Mouse (Mus musculus) E14TG2a.4 (cell line): ENCODE measurements around the gene Gbp5.
"Not testable (repeated sequence)": the region's sequence is repeated elsewhere in the genome, so short reads cannot be mapped to it uniquely, and the experiment has no call there.

ENCODE experiments used
- H3K27me3 ChIP-seq: 2 replicates; pipeline ENCODE4 v1.6.1; 2014; ENCODE audit warnings: low read length, control low read depth; ENCODE audit not compliant: insufficient read depth
- H3K36me3 ChIP-seq: 2 replicates; pipeline ENCODE4 v1.6.1; 2014; ENCODE audit warnings: low read length, control low read depth; ENCODE audit not compliant: insufficient read depth
- H3K4me1 ChIP-seq: replicated peaks from 2 replicates; pipeline ENCODE4 v1.6.1; 2014; ENCODE audit warnings: low read depth, low read length, control low read depth
- H3K4me3 ChIP-seq: replicated peaks from 2 replicates; pipeline ENCODE4 v1.5.1; 2014; ENCODE audit warnings: mild to moderate bottlenecking, low read length
- H3K9me3 ChIP-seq: 2 replicates; pipeline ENCODE4 v1.6.1; 2014; ENCODE audit warnings: low read length, control low read depth
- CTCF ChIP-seq: conservative IDR thresholded peaks from 2 replicates; pipeline ENCODE4 v1.5.1; 2014; ENCODE audit warnings: low read length
- NANOG ChIP-seq: IDR thresholded peaks from 2 replicates; pipeline ENCODE4 v1.6.1; 2014; ENCODE audit warnings: borderline replicate concordance, low read length, mixed read lengths
- POU5F1 ChIP-seq: IDR thresholded peaks from 2 replicates; pipeline ENCODE4 v1.6.1; 2014; ENCODE audit warnings: low read length, borderline replicate concordance

Gbp5 gene

DNA sequence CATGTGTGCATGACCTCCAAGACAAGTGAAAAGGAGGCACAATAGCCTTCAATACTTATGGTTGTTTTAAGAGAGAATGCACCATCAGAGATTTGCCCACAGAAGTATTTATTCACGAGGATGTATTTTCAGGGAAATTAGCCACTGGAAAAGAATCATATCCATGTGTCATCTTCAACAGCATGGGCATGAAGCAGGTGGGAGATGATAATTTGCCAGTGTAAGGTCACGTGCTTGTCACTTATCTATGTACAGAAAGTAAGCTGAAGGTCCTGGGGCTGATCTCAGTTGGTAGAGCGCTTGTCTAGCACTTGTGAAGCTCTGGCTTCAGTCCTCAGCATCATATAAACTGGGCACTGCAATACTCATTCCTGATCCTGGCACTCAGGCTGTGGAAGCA lies 37.8 kb downstream of the Gbp5 start:
- TF ChIP-seq NANOG, result no peak

GRCm38 (mm10) chr3:142533185-142533584 lies 39.4 kb downstream of the Gbp5 start:
- peaks cover 16% of the 10 kb centered on the region for H3K27me3 ChIP-seq
- H3K9me3 ChIP-seq, result no peaks in the 10 kb centered on the region
- no peak overlapping the region for H3K4me3 ChIP-seq
- no peak for TF ChIP-seq CTCF
- no peak for TF ChIP-seq NANOG
- no peak for TF ChIP-seq POU5F1
- H3K36me3 ChIP-seq, result no peaks in the 10 kb centered on the region
- peaks cover 18% of the 10 kb centered on the region for H3K4me1 ChIP-seq

More for the DNA sequence above, 37.8 kb downstream of the Gbp5 start:
- peaks cover 16% of the 10 kb centered on the region for H3K27me3 ChIP-seq
- H3K9me3 ChIP-seq, result no peaks in the 10 kb centered on the region
- H3K4me3 ChIP-seq, result no peak overlapping the region
- no peaks in the 10 kb centered on the region for H3K36me3 ChIP-seq
- H3K4me1 ChIP-seq, result peaks cover 18% of the 10 kb centered on the region

DNA sequence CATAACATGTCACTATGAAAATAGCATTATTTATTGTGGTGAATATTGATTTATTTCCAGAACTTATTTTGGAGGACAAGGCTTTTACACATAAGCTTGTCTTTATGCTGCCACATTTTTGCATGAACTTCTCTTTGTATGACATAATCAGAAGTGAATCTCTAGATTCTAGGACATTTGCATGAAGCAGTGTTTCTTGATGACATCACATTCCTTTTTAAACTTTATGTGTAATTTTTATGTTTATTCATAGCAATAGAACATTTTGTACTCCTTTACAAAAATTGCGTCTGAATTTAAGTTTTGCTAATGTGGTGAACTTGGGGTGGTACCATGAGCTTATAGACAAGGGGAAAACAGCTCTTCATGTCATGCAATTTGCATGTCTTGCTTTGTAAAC lies 41.9 kb downstream of the Gbp5 start:
- Histone ChIP-seq H3K27me3 (peaks cover 16% of the 10 kb centered on the region), H3K4me1 (peaks cover 4% of the 10 kb centered on the region), H3K9me3 (no peaks in the 10 kb centered on the region), H3K36me3 (no peaks in the 10 kb centered on the region), H3K4me3 (no peak overlapping the region)
- TF ChIP-seq CTCF (no peak), POU5F1 (no peak), NANOG (no peak)

DNA sequence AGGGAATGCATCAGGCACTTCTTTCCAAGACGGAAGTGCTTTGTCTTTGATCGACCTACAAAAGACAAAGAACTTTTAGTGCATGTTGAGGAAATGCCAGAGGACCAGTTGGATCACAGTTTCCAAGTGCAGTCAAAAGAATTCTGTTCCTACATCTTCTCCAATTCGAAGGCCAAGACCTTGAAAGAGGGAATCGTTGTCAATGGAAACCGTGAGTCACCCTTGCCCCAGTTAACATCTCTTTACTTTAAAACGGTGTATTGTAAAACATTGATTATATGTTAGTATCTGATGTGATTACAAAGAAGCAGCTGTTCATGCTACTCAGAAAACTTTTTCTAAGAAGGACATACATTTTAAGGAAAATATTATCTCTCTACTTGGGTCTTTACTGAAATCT lies 47.6 kb downstream of the Gbp5 start:
- H3K9me3 ChIP-seq, result no peaks in the 10 kb centered on the region
- no peak for TF ChIP-seq POU5F1
- TF ChIP-seq NANOG, result no peak
- no peaks in the 10 kb centered on the region for H3K36me3 ChIP-seq
- H3K4me1 ChIP-seq, result no peaks in the 10 kb centered on the region
- H3K27me3 ChIP-seq, result no peaks in the 10 kb centered on the region
- no peak overlapping the region for H3K4me3 ChIP-seq

DNA sequence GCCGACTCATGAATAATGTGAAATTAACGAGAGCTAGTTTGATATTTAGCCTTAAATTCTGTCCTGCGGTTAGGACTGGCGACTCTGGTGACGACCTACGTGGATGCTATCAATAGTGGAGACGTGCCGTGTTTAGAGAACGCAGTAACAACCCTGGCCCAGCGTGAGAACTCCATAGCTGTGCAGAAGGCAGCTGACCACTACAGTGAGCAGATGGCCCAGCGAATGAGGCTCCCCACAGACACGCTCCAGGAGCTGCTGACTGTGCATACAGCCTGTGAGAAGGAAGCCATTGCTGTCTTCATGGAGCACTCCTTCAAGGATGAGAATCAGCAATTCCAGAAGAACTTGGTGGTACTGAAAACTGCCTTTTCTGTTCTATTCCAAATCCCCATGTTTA lies 49.0 kb downstream of the Gbp5 start:
- H3K4me3 ChIP-seq, H3K27me3 ChIP-seq: not testable (repeated sequence)

DNA sequence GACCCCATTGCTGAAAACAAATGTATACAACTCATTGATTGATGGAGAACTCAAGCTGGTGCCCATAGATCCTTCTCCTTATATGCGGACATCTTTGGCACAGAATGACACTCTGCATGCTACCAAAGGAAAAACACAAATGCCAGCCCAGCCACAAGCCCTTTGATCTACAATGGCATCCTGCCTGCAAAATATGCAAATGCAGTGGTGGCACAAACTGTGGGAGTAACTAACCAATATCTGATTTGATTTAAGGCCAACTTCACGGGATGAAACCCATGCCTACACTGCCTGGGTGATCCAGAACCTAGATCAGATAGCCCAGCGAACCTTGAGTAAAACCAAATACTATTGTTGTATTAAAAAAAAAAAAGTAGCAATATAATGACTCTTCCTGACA lies 52.9 kb downstream of the Gbp5 start:
- no peaks in the 10 kb centered on the region for H3K36me3 ChIP-seq
- H3K4me1 ChIP-seq, result no peaks in the 10 kb centered on the region
- no peaks in the 10 kb centered on the region for H3K9me3 ChIP-seq
- no peaks in the 10 kb centered on the region for H3K27me3 ChIP-seq
- TF ChIP-seq NANOG, result no peak
- TF ChIP-seq POU5F1, result no peak
- TF ChIP-seq CTCF, result no peak
- H3K4me3 ChIP-seq, result no peak overlapping the region

More for the DNA sequence above, 49.0 kb downstream of the Gbp5 start:
- not testable (repeated sequence) for H3K36me3 ChIP-seq, H3K4me1 ChIP-seq, H3K9me3 ChIP-seq

DNA sequence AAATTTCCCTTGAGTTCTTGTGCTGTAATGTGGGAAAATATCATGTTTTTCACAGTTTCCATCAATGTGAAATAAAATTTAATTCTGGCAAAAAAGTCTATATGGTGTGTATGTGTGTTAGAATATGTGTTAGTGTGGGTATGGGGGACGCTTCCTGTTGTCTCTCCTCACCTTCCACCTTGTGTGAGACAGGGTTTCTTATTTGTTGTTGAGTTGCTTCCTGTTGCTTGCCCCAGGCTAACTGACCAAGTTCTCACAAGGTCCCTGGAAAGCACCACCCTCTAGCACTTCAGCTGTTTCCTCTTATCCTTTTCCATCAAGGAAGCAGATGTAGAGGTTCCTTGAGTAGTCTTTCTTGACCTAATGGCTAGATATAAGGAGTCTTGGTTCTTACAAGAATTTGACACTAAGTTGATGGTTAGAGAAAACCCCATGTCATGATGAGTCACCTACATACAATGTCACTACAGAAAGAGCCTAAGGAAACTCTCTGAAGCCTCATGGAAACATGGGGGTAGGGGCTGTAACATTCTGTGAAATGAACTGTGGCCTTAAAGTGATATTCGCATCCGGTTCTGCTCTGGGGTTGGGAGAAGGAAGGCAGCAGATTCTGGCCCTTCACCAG lies 56.4 kb downstream of the Gbp5 start:
- no peaks in the 10 kb centered on the region for H3K9me3 ChIP-seq
- H3K4me1 ChIP-seq, result no peaks in the 10 kb centered on the region
- no peak overlapping the region for H3K4me3 ChIP-seq
- no peaks in the 10 kb centered on the region for H3K27me3 ChIP-seq
- H3K36me3 ChIP-seq, result no peaks in the 10 kb centered on the region
- no peak for TF ChIP-seq POU5F1
- TF ChIP-seq CTCF, result no peak
- TF ChIP-seq NANOG, result no peak

DNA sequence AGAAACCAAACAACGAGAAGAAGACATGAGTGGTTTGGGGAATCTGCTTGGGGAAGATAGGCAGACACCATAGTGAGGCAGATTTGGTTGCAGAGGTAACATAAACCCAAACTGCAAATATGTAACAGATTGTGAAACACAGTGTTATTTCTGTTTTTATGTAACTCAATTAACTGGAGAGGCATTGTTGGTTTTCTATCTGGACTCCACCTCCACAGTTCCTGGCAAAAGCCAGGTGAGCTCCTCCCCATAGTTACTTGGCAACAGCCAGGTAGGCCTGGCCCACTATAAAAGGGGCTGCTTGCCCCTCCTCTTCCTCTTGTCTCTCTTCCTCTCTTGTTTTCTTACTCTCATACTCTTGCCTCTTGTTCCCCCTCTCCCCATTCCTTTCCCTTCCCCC lies 60.8 kb downstream of the Gbp5 start:
- Histone ChIP-seq H3K9me3 (no peaks in the 10 kb centered on the region), H3K4me3 (no peak overlapping the region), H3K36me3 (no peaks in the 10 kb centered on the region), H3K27me3 (peaks cover 1% of the 10 kb centered on the region; the same call in 1 of the 2 replicates), H3K4me1 (no peaks in the 10 kb centered on the region)
- TF ChIP-seq NANOG (no peak), POU5F1 (no peak), CTCF (no peak)

DNA sequence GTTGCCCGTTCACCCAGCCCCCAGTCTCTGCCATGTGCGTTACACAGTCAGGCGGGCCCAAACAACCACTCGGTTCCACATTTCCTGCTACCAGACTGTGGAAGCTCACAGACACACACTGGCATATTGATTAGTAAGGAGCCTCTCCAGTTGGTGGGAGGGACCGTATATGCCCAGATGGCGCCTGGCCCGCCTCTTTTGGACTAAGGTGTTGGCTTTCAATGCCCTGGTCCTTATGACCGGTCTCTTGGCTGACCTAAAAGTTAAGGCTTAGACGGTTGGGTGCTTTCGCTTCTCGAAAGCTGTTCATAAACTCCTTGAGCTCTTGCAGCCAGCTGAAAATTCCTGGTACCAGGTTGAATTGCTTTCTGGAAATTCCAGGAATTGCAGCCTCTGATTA lies 61.8 kb downstream of the Gbp5 start:
- peaks cover 3% of the 10 kb centered on the region; the same call in 1 of the 2 replicates for H3K4me1 ChIP-seq
- peak overlapping the region; percentile 24; the same call in 1 of the 2 replicates for H3K4me3 ChIP-seq
- no peak for TF ChIP-seq CTCF
- TF ChIP-seq POU5F1, result no peak
- no peak for TF ChIP-seq NANOG
- H3K27me3 ChIP-seq, result peaks cover 6% of the 10 kb centered on the region; the same call in 1 of the 2 replicates
- H3K36me3 ChIP-seq, result no peaks in the 10 kb centered on the region
- no peaks in the 10 kb centered on the region for H3K9me3 ChIP-seq
